Mouse (Mus musculus): ENCODE data around the gene Cyp4f17. TPM values are rescaled to one million over a fixed set of nuclear protein-coding genes. Genes with fewer than 3 reads are reported as not detected.
"Not testable (repeated sequence)": the region's sequence is repeated elsewhere in the genome, so short reads cannot be mapped to it uniquely, and the experiment has no call there.

Gene Cyp4f17
- polyA plus RNA-seq, 1 experiment from 2014 or later, result 6.4 TPM

GRCm38 (mm10) chr17:32492349-32492980 lies 13.4 kb upstream of the Cyp4f17 start:
- WGBS, result 7% methylated on average over 30 of the region's 30 CpGs
- peaks cover 6% of the 10 kb centered on the region for H3K4me1 ChIP-seq
- peaks cover 25% of the 10 kb centered on the region for H3K27me3 ChIP-seq (replicated peaks)
- ATAC-seq (ENCODE audit: extremely low read depth, insufficient number of reproducible peaks, low FRiP score, low TSS enrichment), result no peak
- no peak overlapping the region for H3K27ac ChIP-seq (replicated peaks)
- H3K36me3 ChIP-seq, result no peaks in the 10 kb centered on the region
- H3K9ac ChIP-seq, result peak overlapping the region; percentile 54
- no peaks in the 10 kb centered on the region for H3K9me3 ChIP-seq
- H3K4me2 ChIP-seq, result peak overlapping the region; percentile 64
- H3K4me3 ChIP-seq, result peak overlapping the region; percentile 42

- no peak overlapping the region for H3K4me2 ChIP-seq
- H3K4me3 ChIP-seq, result no peak overlapping the region
- H3K4me1 ChIP-seq, result peaks cover 6% of the 10 kb centered on the region
- H3K27me3 ChIP-seq (replicated peaks), result peaks cover 23% of the 10 kb centered on the region
- H3K36me3 ChIP-seq, result no peaks in the 10 kb centered on the region
- H3K27ac ChIP-seq (replicated peaks), result no peak overlapping the region
- WGBS, result 50% methylated on average over 1 of the region's 1 CpGs
- no peaks in the 10 kb centered on the region for H3K9me3 ChIP-seq
- no peak for ATAC-seq (ENCODE audit: extremely low read depth, insufficient number of reproducible peaks, low FRiP score, low TSS enrichment)
- no peak overlapping the region for H3K9ac ChIP-seq
These were observed 11.2 kb upstream of the Cyp4f17 start for GRCm38 (mm10) chr17:32494601-32495000.

- H3K27me3 ChIP-seq (replicated peaks); ATAC-seq (ENCODE audit: extremely low read depth, insufficient number of reproducible peaks, low FRiP score, low TSS enrichment); H3K36me3 ChIP-seq; H3K27ac ChIP-seq (replicated peaks); H3K9ac ChIP-seq; H3K4me3 ChIP-seq; H3K4me2 ChIP-seq; H3K9me3 ChIP-seq: not testable (repeated sequence)
- peaks cover 30% of the 10 kb centered on the region for H3K4me1 ChIP-seq
- 77% methylated on average over 4 of the region's 4 CpGs for WGBS
These were observed 5.3 kb upstream of the Cyp4f17 start for GRCm38 (mm10) chr17:32500511-32500910.

- 0 out of 2 replicates have a peak overlapping the region, but pooled peaks have one; percentile 41 for H3K27ac ChIP-seq (replicated peaks)
- ATAC-seq (ENCODE audit: extremely low read depth, insufficient number of reproducible peaks, low FRiP score, low TSS enrichment), result no peak
- H3K36me3 ChIP-seq, result no peaks in the 10 kb centered on the region
These were observed 4.8 kb upstream of the Cyp4f17 start for GRCm38 (mm10) chr17:32501051-32501450.

GRCm38 (mm10) chr17:32503111-32503510 lies 2.7 kb upstream of the Cyp4f17 start:
- Histone ChIP-seq H3K9ac (no peak overlapping the region), H3K27ac (replicated peaks) (no peak overlapping the region), H3K4me2 (no peak overlapping the region), H3K4me3 (no peak overlapping the region), H3K36me3 (no peaks in the 10 kb centered on the region), H3K9me3 (no peaks in the 10 kb centered on the region), H3K27me3 (replicated peaks) (no peaks in the 10 kb centered on the region), H3K4me1 (peaks cover 45% of the 10 kb centered on the region)
- WGBS, result 62% methylated on average over 2 of the region's 2 CpGs
- ATAC-seq (ENCODE audit: extremely low read depth, insufficient number of reproducible peaks, low FRiP score, low TSS enrichment), result no peak

More at GRCm38 (mm10) chr17:32501051-32501450, 4.8 kb upstream of the Cyp4f17 start:
- WGBS, result 50% methylated on average over 3 of the region's 3 CpGs
- Histone ChIP-seq H3K27me3 (replicated peaks) (no peaks in the 10 kb centered on the region), H3K9ac (no peak overlapping the region), H3K9me3 (no peaks in the 10 kb centered on the region), H3K4me1 (peaks cover 33% of the 10 kb centered on the region), H3K4me3 (no peak overlapping the region), H3K4me2 (no peak overlapping the region)

GRCm38 (mm10) chr17:32506729-32507245 lies 937 bp downstream of the Cyp4f17 start:
- Histone ChIP-seq H3K27ac (replicated peaks) (peak overlapping the region; percentile 92), H3K4me1 (peaks cover 33% of the 10 kb centered on the region), H3K9me3 (no peaks in the 10 kb centered on the region), H3K4me3 (peak overlapping the region; percentile 64), H3K9ac (peak overlapping the region; percentile 81), H3K4me2 (peak overlapping the region; percentile 91), H3K36me3 (peaks cover 14% of the 10 kb centered on the region), H3K27me3 (replicated peaks) (no peaks in the 10 kb centered on the region)
- 43% methylated on average over 9 of the region's 9 CpGs for WGBS
- no peak for ATAC-seq (ENCODE audit: extremely low read depth, insufficient number of reproducible peaks, low FRiP score, low TSS enrichment)

GRCm38 (mm10) chr17:32516126-32516525 lies 10.3 kb downstream of the Cyp4f17 start:
- 73% methylated on average over 5 of the region's 5 CpGs for WGBS
- Histone ChIP-seq H3K36me3 (peaks cover 14% of the 10 kb centered on the region; the same call in 1 of the 2 replicates), H3K4me1 (no peaks in the 10 kb centered on the region), H3K27ac (replicated peaks) (no peak overlapping the region), H3K27me3 (replicated peaks) (no peaks in the 10 kb centered on the region), H3K4me2 (no peak overlapping the region), H3K9me3 (no peaks in the 10 kb centered on the region), H3K4me3 (no peak overlapping the region), H3K9ac (no peak overlapping the region)
- no peak for ATAC-seq (ENCODE audit: extremely low read depth, insufficient number of reproducible peaks, low FRiP score, low TSS enrichment)

- Histone ChIP-seq H3K9ac (no peak overlapping the region), H3K27ac (replicated peaks) (no peak overlapping the region), H3K27me3 (replicated peaks) (no peaks in the 10 kb centered on the region), H3K36me3 (peaks cover 52% of the 10 kb centered on the region), H3K4me1 (no peaks in the 10 kb centered on the region), H3K9me3 (no peaks in the 10 kb centered on the region), H3K4me2 (no peak overlapping the region), H3K4me3 (no peak overlapping the region)
- ATAC-seq (ENCODE audit: extremely low read depth, insufficient number of reproducible peaks, low FRiP score, low TSS enrichment), result no peak
- 83% methylated on average over 5 of the region's 5 CpGs for WGBS
These were observed 16.1 kb downstream of the Cyp4f17 start for GRCm38 (mm10) chr17:32521981-32522380.

GRCm38 (mm10) chr17:32522386-32522785 lies 16.5 kb downstream of the Cyp4f17 start:
- H3K4me1 ChIP-seq, result no peaks in the 10 kb centered on the region
- peaks cover 51% of the 10 kb centered on the region for H3K36me3 ChIP-seq
- H3K9ac ChIP-seq, result no peak overlapping the region
- no peak for ATAC-seq (ENCODE audit: extremely low read depth, insufficient number of reproducible peaks, low FRiP score, low TSS enrichment)
- H3K4me2 ChIP-seq, result no peak overlapping the region
- 75% methylated on average over 4 of the region's 4 CpGs for WGBS
- no peak overlapping the region for H3K4me3 ChIP-seq
- no peak overlapping the region for H3K27ac ChIP-seq (replicated peaks)
- H3K27me3 ChIP-seq (replicated peaks), result no peaks in the 10 kb centered on the region
- no peaks in the 10 kb centered on the region for H3K9me3 ChIP-seq

- ATAC-seq (ENCODE audit: extremely low read depth, insufficient number of reproducible peaks, low FRiP score, low TSS enrichment), result no peak
- WGBS, result 77% methylated on average over 5 of the region's 5 CpGs
- Histone ChIP-seq H3K27ac (replicated peaks) (no peak overlapping the region), H3K4me3 (no peak overlapping the region), H3K4me2 (no peak overlapping the region), H3K36me3 (peaks cover 50% of the 10 kb centered on the region), H3K9ac (no peak overlapping the region), H3K9me3 (no peaks in the 10 kb centered on the region), H3K4me1 (no peaks in the 10 kb centered on the region; the same call in 1 of the 2 replicates), H3K27me3 (replicated peaks) (no peaks in the 10 kb centered on the region)
These were observed 17.0 kb downstream of the Cyp4f17 start for GRCm38 (mm10) chr17:32522816-32523215.

GRCm38 (mm10) chr17:32523895-32524294 lies 18.0 kb downstream of the Cyp4f17 start:
- Histone ChIP-seq H3K27ac (replicated peaks) (no peak overlapping the region), H3K9ac (no peak overlapping the region), H3K36me3 (peaks cover 45% of the 10 kb centered on the region), H3K4me3 (no peak overlapping the region), H3K4me2 (no peak overlapping the region), H3K4me1 (peaks cover 9% of the 10 kb centered on the region), H3K27me3 (replicated peaks) (no peaks in the 10 kb centered on the region), H3K9me3 (no peaks in the 10 kb centered on the region)
- WGBS, result 84% methylated on average over 11 of the region's 11 CpGs
- no peak for ATAC-seq (ENCODE audit: extremely low read depth, insufficient number of reproducible peaks, low FRiP score, low TSS enrichment)

GRCm38 (mm10) chr17:32526341-32526740 lies 20.5 kb downstream of the Cyp4f17 start:
- WGBS, result 92% methylated on average over 1 of the region's 1 CpGs
- not testable (repeated sequence) for ATAC-seq (ENCODE audit: extremely low read depth, insufficient number of reproducible peaks, low FRiP score, low TSS enrichment); H3K4me1 ChIP-seq

More at GRCm38 (mm10) chr17:32526341-32526740, 20.5 kb downstream of the Cyp4f17 start:
- not testable (repeated sequence) for H3K4me3 ChIP-seq; H3K9me3 ChIP-seq; H3K4me2 ChIP-seq; H3K27me3 ChIP-seq (replicated peaks); H3K27ac ChIP-seq (replicated peaks); H3K9ac ChIP-seq
- peaks cover 38% of the 10 kb centered on the region for H3K36me3 ChIP-seq

Data from heart, embryonic 13.5 days (tissue).